Mouse (Mus musculus) spleen, adult 2 months (tissue): ENCODE results near the gene Ms4a10. TPM values are rescaled to one million over a fixed set of nuclear protein-coding genes. Genes with fewer than 3 reads are reported as not detected.
A peak's percentile ranks its signal among the peaks of the same experiment; 100 is the strongest.

ENCODE experiments used
- DNase-seq, 2 experiments: peaks; one replicate each; pipeline versions ENCODE4 v3.0.0 to v3.0.0-alpha.2; 2012 to 2021; ENCODE audit warnings: low spot score in 2 of 2, low read depth in 1 of 2
- H3K27ac ChIP-seq: fragments of 200-500 bp; 2 replicates; pipeline ENCODE4 v1.5.1; 2012; ENCODE audit warnings: low read length, inconsistent platforms; ENCODE audit not compliant: insufficient read depth
- H3K27me3 ChIP-seq: fragments of 200-500 bp; 2 replicates; pipeline ENCODE4 v1.6.1; 2012; ENCODE audit warnings: mild to moderate bottlenecking, moderate library complexity, low read length, inconsistent platforms; ENCODE audit not compliant: control insufficient read depth, insufficient read depth
- H3K36me3 ChIP-seq: fragments of 200-500 bp; 2 replicates; pipeline ENCODE4 v1.6.1; 2012; ENCODE audit warnings: mild to moderate bottlenecking, low read length, inconsistent platforms; ENCODE audit not compliant: control insufficient read depth, insufficient read depth
- H3K4me1 ChIP-seq: fragments of 200-500 bp; 2 replicates; pipeline ENCODE4 v1.6.1; 2011; ENCODE audit warnings: inconsistent platforms; ENCODE audit not compliant: control insufficient read depth, insufficient read depth, insufficient read length
- H3K4me3 ChIP-seq: fragments of 200-500 bp; 2 replicates; pipeline ENCODE4 v1.5.1; 2011; ENCODE audit warnings: mild to moderate bottlenecking, inconsistent platforms; ENCODE audit not compliant: insufficient read depth, insufficient read length; ENCODE audit errors: extremely low read depth
- CTCF ChIP-seq: fragments of 200-500 bp; IDR thresholded peaks from 2 replicates; pipeline ENCODE4 v1.5.1; 2011; ENCODE audit warnings: mild to moderate bottlenecking, inconsistent platforms; ENCODE audit not compliant: insufficient read depth, insufficient read length, insufficient replicate concordance; ENCODE audit errors: extremely low read depth
- POLR2A ChIP-seq: fragments of 200-500 bp; IDR thresholded peaks from 2 replicates; pipeline ENCODE4 v1.6.1; 2011; ENCODE audit warnings: low read depth, low read length, inconsistent platforms
- WGBS: fragments of 180-500 bp; shearing (Covaris S2); methylation state at CpG from one replicate; pipeline ENCODE4 v1.1.7; 2018; 5-methylcytosine and 5-hydroxymethylcytosine counted together
- polyA plus RNA-seq: library from polyadenylated mRNA; depleted of rRNA; stranded (reverse); fragments of >200 nt; gene quantifications from 2 replicates; pipeline ENCODE4 v1.2.3, GENCODE M21; 2012

Ms4a10 gene
- polyA plus RNA-seq, 1 experiment: not detected

DNA sequence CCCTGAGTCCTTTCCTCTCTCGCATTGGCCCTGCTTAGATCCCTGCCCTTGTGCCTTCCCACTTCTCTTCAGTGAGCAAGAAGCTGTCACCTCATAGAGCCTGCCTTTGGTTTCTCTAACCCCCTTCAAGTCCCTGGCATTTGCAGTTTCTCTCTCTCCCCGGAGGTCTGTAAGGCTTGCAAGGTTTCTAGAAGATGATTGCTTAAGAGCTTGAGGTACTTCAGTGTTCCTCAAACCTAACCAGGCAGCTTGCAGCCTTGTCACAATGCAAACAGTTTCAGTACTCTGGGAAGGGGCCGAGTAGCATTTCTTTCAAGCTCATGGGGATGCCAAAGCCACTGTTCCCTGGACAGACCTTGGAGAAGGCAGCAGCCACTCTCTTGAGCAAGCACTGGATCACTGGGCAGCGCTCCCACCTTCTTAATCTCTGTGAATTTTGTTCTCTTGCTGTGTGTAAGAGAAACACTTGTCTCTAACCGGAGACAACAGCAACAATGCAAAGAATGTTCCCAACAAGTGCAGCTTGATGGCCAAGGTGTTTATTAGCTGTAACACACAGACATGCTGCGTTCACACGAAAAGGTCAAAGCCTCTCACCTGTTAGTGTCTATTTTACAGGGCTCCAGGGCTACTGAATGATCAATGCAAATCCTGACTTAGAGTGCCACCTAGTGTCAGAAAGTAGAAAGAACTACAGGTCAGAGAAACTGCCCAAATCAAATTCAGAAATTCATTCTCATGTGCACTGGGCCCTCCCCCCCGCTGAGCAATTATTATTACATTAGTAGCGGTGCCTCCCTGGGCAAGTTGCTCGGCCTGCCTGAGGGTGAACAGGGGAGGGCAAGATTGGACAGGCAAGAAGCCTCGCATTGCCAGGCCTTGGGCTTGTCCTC, 15.1 kb downstream of the Ms4a10 start:
- no peak overlapping the region for H3K4me3 ChIP-seq
- no peaks in the 10 kb centered on the region for H3K36me3 ChIP-seq
- TF ChIP-seq CTCF (peak; percentile 33; the same call in 1 of the 2 replicates), POLR2A (no peak)
- no peaks in the 10 kb centered on the region for H3K27me3 ChIP-seq
- 34% methylated on average over 11 of the region's 11 CpGs for WGBS
- DNase-seq: peak; percentile 18 to 61
- no peaks in the 10 kb centered on the region for H3K4me1 ChIP-seq
- H3K27ac ChIP-seq: no peak overlapping the region

DNA sequence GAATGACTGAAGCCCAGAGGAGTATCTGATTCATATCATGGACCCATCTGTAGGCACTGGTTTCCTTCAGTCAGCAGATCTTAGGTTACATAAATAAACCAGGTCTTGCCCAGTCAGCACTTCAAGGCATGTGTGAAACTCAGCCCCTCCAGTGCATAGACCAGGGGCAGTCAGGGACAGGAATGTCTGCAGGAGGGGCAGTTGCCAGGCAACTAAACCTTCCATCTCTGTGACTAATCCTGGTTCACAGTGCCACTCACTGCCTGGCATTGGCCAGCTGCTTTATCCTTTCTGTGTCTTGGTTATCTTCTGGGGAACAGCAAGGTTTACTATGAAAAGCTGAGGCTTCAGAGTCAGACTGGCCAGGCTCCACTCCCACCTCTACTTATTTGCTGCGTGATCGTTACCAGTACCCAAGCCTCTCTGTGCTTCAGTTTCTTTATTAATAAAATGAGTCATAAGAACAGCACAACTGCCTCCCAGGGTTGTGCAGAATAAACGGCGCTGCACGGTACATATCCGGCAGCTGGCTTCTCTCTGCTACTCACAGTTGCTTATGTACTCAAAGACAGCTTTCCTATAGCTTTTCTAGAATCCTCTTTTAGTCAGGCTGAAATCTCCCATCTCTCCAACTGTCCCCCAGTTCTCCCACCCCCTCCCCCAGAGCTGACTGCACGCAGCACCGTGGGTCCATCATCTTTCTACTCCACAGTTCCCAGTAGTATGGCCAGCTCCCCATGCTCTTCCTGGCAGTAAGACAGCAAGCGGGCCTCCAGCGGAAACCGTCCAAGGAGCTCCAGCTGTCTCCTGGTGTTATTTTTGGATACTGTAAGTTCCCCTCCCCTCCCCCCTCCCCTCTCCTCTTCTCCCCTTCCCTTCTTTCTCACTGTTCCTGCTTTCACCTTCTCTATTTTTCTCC, 22.2 kb downstream of the Ms4a10 start:
- no peak overlapping the region for H3K27ac ChIP-seq
- WGBS: 66% methylated on average over 11 of the region's 11 CpGs
- peaks cover 9% of the 10 kb centered on the region for H3K4me1 ChIP-seq
- TF ChIP-seq CTCF (no peak), POLR2A (no peak)
- no peaks in the 10 kb centered on the region for H3K27me3 ChIP-seq
- no peaks in the 10 kb centered on the region for H3K36me3 ChIP-seq
- H3K4me3 ChIP-seq: no peak overlapping the region
- DNase-seq: no peak

DNA sequence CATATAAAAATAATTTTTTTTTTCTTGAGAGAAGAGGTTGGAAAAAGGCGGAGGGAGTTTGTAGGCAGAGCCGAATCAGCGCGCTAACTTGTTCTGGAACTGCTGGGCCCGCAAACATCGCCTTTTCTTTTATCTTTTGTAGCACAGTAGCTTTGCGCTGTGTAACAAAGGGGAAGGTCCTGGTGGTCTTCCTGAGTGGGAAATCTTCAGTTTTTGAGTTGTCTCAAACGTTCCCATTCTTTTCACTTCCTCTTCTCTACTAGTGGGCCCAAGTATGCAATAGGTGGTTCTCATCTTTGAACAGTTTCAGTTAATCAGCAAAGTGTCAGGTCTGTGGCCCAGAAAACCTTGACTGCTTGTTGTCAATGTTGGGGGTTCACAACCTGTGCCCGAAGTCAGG, 24.9 kb downstream of the Ms4a10 start:
- Histone ChIP-seq H3K36me3 (0 out of 2 replicates have a peak, but pooled peaks cover under 1% of the 10 kb centered on the region), H3K4me1 (peaks cover 9% of the 10 kb centered on the region), H3K27me3 (no peaks in the 10 kb centered on the region), H3K27ac (0 out of 2 replicates have a peak overlapping the region, but pooled peaks have one; percentile 21), H3K4me3 (peak overlapping the region; percentile 45)
- TF ChIP-seq POLR2A: no peak
- no peak for TF ChIP-seq CTCF
- 23% methylated on average over 9 of the region's 9 CpGs for WGBS
- DNase-seq: peak in 1 of 2 experiments; percentile 9

DNA sequence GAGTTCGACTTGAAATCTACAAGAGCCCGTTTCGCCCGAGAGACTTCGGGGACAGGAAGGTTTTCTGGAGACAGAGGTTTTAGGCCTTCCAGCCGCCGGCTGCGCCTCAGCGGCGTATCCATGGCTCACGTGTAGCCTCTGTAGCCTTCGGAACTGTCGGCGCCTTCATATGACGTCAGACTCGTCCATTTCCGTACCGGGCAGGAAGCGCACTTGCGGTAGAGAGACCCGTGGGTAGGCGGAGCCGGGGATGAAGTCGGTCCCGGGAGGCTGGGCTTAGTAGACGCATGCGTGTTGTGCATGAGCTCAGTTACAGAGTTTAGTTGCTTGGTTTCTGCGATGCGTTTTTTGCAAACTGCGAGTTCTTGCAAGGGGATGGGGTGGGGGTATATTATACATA, 25.4 kb downstream of the Ms4a10 start, which contains the start of gene Ccdc86:
Ccdc86 (minus strand) TSS at position 155 of the 400 bp plus-strand sequence.
- TF ChIP-seq CTCF (no peak), POLR2A (no peak; the same call in 1 of the 2 replicates)
- Histone ChIP-seq H3K27ac (0 out of 2 replicates have a peak within 1 kb of the TSS, but pooled peaks have one; percentile 21), H3K27me3 (no peaks in the 10 kb centered on the region), H3K4me3 (peak within 1 kb of the TSS; percentile 91), H3K36me3 (peaks cover 3% of the 10 kb centered on the region; the same call in 1 of the 2 replicates), H3K4me1 (peaks cover 9% of the 10 kb centered on the region)
- WGBS: under 1% methylated on average over 30 of the region's 30 CpGs
- peak; percentile 95 to 98 for DNase-seq

DNA sequence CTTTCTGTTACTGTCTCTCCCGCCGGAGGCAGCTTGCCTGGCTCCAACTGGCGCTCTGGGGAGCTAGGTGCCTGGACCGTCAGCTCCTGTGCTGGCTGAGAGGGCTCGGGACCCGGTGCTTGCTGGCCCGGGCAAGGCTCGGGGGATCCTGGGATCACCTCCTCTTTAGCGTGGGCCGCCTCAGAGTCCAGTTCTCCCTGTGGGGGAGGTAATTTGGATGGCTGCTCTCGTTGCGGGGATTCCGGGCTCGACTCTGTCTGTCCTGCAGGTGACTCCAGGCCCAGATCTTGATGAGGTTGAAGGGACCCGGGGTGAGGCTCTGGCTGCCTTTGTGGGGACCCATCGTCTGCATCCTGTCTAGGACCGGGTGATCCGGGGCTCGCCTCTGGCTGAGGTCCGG, 26.1 kb downstream of the Ms4a10 start:
- Histone ChIP-seq H3K4me1 (peaks cover 9% of the 10 kb centered on the region), H3K4me3 (peak overlapping the region; percentile 91; the same call in 1 of the 2 replicates), H3K27me3 (no peaks in the 10 kb centered on the region), H3K27ac (no peak overlapping the region), H3K36me3 (peaks cover 7% of the 10 kb centered on the region; the same call in 1 of the 2 replicates)
- no peak for DNase-seq
- under 1% methylated on average over 20 of the region's 20 CpGs for WGBS
- no peak for TF ChIP-seq CTCF

DNA sequence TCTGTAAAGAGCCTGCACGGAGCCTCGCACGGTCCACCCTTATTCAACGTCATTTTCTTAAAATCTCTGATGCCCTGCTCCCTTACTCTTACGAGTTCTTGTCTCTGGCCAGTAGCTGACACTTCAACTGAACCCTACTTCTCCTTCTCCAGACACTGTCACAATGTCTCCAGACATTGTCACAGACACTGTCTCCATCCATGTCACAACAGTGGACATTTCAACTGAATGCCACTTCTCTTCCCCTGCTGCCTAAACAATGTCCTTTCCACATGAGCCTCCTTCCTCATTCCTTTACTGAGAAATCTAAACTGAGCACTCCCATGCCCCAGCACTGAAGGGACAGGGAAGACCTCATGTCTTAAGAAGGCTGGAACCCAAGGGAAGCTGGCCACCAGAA, 27.3 kb downstream of the Ms4a10 start:
- no peak for TF ChIP-seq CTCF
- no peak for TF ChIP-seq POLR2A
- WGBS: 89% methylated on average over 5 of the region's 5 CpGs
- no peak overlapping the region for H3K27ac ChIP-seq

More for the DNA sequence above, 27.3 kb downstream of the Ms4a10 start:
- peaks cover 9% of the 10 kb centered on the region for H3K4me1 ChIP-seq
- H3K36me3 ChIP-seq: peaks cover 15% of the 10 kb centered on the region
- DNase-seq: no peak
- no peaks in the 10 kb centered on the region for H3K27me3 ChIP-seq
- no peak overlapping the region for H3K4me3 ChIP-seq
